Mouse (Mus musculus) small intestine, adult 2 months (tissue): ENCODE measurements around the gene Pde4d.

Experiments
- CTCF ChIP-seq: fragments of 200-500 bp; IDR thresholded peaks from 2 replicates; pipeline ENCODE4 v1.5.1; 2012; ENCODE audit warnings: low read depth, mild to moderate bottlenecking, control low read depth, inconsistent platforms, low read length, moderate library complexity, mixed read lengths; ENCODE audit not compliant: insufficient replicate concordance, insufficient read length; ENCODE audit errors: extremely low read depth
- POLR2A ChIP-seq: fragments of 200-500 bp; IDR thresholded peaks from 2 replicates; pipeline ENCODE4 v1.6.1; 2012; ENCODE audit warnings: low read depth, mild to moderate bottlenecking, control low read depth, inconsistent platforms, low read length, moderate library complexity

DNA sequence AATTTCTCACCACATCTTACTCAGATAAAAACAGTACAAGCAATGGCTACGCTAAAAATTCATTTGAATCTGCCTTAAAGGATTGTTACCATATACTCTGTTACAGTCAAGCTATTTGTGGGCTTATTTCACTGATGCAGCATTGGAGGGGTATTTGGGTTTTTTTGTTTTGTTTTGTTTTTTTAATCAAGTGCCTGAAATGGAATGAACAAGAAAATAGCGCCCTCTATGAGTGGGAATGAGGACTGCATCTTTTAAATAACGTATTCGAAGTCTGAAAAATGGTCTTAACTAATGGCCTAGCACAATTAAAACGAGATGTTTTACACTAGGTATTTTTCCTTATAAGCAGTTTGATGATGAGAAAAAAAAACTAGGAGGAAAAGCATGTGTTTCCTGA is 1098.5 kb downstream of the Pde4d start:
- TF ChIP-seq CTCF (no peak), POLR2A (no peak)
